24 mouse cellular contexts compared by ENCODE assay signal in the genomic region with DNA sequence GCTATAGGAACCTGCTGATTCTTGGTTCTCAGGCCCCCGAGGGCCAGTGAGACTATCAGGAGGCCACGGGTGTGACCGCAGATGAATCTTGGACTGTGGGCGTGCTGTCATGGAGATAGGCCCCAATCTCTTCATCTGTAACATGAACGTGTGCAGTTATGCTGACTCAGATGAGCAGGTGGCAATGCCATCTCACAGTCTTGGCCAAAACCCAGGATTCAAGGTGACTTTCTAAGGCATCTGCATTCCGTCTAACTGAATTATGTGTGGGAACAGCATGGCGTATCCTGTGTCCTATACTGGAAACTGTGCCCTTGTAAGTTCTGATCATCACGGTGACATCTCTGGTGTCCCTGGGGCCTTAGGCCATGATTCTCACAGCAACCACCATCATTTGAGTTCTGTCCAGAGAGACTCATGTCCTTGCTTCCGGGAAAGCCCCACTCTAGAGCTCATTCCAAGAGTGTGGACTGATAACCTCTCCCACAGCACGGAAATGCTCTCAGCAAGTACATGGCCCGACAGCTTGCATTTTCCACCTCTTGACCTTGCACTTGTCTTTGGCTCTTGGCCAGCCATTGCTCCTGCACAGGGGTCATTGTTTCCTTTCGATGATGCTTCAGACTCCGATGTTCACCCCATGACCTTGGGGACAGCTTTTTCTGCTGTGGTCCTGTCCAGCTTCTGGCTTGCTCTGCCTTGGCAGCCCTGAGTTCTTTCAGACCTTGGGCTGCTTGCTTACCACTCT. TPM values are rescaled to one million over a fixed set of nuclear protein-coding genes. Genes with fewer than 3 reads are reported as not detected.
DNase-seq lines count a peak whose midpoint lies in the region; ATAC-seq and TF ChIP-seq lines count a peak whose summit lies in the region.
"Had no signal": no experiment of that assay in that cellular context is flagged by ENCODE, and none has a peak within 500 bp of the region (broad histone marks: within the 10 kb centered on the region; RNA-seq: fewer than 3 reads in every experiment).

No protein-coding gene starts in this region.

- H3K4me2 ChIP-seq in intestine, postnatal 0 days (replicated peaks; ENCODE audit: low read depth), result no peak overlapping the region
- no peak overlapping the region for H3K4me2 ChIP-seq in intestine, embryonic 16.5 days (ENCODE audit: low read depth, low read length)
- H3K4me2 ChIP-seq: embryonic facial prominence, embryonic 12.5 days; forebrain, embryonic 12.5 days; heart, embryonic 15.5 days; limb, embryonic 13.5 days; liver, embryonic 12.5 days; neural tube, embryonic 15.5 days; stomach, embryonic 15.5 days had no signal

- no peaks in the 10 kb centered on the region for H3K4me1 ChIP-seq in intestine, postnatal 0 days (replicated peaks; ENCODE audit: control insufficient read depth, insufficient read depth, low read length)
- no peaks in the 10 kb centered on the region for H3K4me1 ChIP-seq in intestine, embryonic 16.5 days (ENCODE audit: control insufficient read depth, insufficient read depth, low read length)
- H3K4me1 ChIP-seq: embryonic facial prominence, embryonic 12.5 days; forebrain, embryonic 12.5 days; limb, embryonic 13.5 days; liver, embryonic 12.5 days; midbrain, embryonic 10.5 days; neural tube, embryonic 15.5 days; stomach, embryonic 15.5 days had no signal

- no peak for TF ChIP-seq CTCF in gastrocnemius, adult 2 months (IDR thresholded peaks at IDR 0.05)
- no peak for TF ChIP-seq CTCF in intestine, postnatal 0 days (IDR thresholded peaks at IDR 0.05; ENCODE audit: low read depth)
- no peak for TF ChIP-seq CTCF in layer of hippocampus, adult 2 months (conservative IDR thresholded peaks at IDR 0.05)

- 69% methylated on average over 13 of the region's 13 CpGs for WGBS in intestine, postnatal 0 days
- 84% methylated on average over 13 of the region's 13 CpGs for WGBS in intestine, embryonic 16.5 days

- peak overlapping the region; percentile 48 for H3K27ac ChIP-seq in gastrocnemius, adult 2 months
- no peak overlapping the region for H3K27ac ChIP-seq in intestine, postnatal 0 days (ENCODE audit: low read depth, low read length)
- H3K27ac ChIP-seq in intestine, embryonic 16.5 days (ENCODE audit: low read length), result no peak overlapping the region
- no peak overlapping the region for H3K27ac ChIP-seq in layer of hippocampus, adult 2 months
- H3K27ac ChIP-seq: embryonic facial prominence, embryonic 12.5 days; forebrain, embryonic 12.5 days; heart, embryonic 15.5 days; limb, embryonic 13.5 days; liver, embryonic 12.5 days; midbrain, embryonic 10.5 days; neural tube, embryonic 15.5 days; stomach, embryonic 15.5 days had no signal

- H3K27me3 ChIP-seq in intestine, postnatal 0 days (replicated peaks; ENCODE audit: control insufficient read depth, insufficient read depth, low read length), result no peaks in the 10 kb centered on the region
- H3K27me3 ChIP-seq in intestine, embryonic 16.5 days (replicated peaks; ENCODE audit: control insufficient read depth, insufficient read depth, low read length), result no peaks in the 10 kb centered on the region
- H3K27me3 ChIP-seq: embryonic facial prominence, embryonic 12.5 days; forebrain, embryonic 12.5 days; limb, embryonic 13.5 days; liver, embryonic 12.5 days; neural tube, embryonic 15.5 days; Patski; stomach, embryonic 15.5 days had no signal

- H3K9ac ChIP-seq in intestine, postnatal 0 days (ENCODE audit: low read depth, low read length), result no peak overlapping the region
- H3K9ac ChIP-seq in intestine, embryonic 16.5 days (ENCODE audit: low read depth, low read length), result no peak overlapping the region
- H3K9ac ChIP-seq: embryonic facial prominence, embryonic 12.5 days; forebrain, embryonic 12.5 days; heart, embryonic 15.5 days; limb, embryonic 13.5 days; liver, embryonic 12.5 days; neural tube, embryonic 15.5 days; stomach, embryonic 15.5 days had no signal

- no peak overlapping the region for H3K4me3 ChIP-seq in gastrocnemius, adult 2 months
- H3K4me3 ChIP-seq in intestine, postnatal 0 days (ENCODE audit: low read depth, low read length), result no peak overlapping the region
- no peak overlapping the region for H3K4me3 ChIP-seq in intestine, embryonic 16.5 days (ENCODE audit: low read length)
- no peak overlapping the region for H3K4me3 ChIP-seq in layer of hippocampus, adult 2 months
- H3K4me3 ChIP-seq: embryonic facial prominence, embryonic 12.5 days; erythroblast, embryonic 14.5 days; forebrain, embryonic 12.5 days; heart, embryonic 15.5 days; limb, embryonic 13.5 days; liver, embryonic 12.5 days; midbrain, embryonic 10.5 days; neural tube, embryonic 15.5 days; stomach, embryonic 15.5 days had no signal

- DNase-seq in gastrocnemius, adult 2 months, result no peak
- DNase-seq in gastrocnemius, adult 8-10 months (ENCODE audit: low spot score in 2 of 2), result no peak
- DNase-seq in 3T3-L1 (ENCODE audit: low read depth, low spot score), result peak; percentile 29
- peak; percentile 55 for DNase-seq in kidney, postnatal 14 days
- DNase-seq in layer of hippocampus, adult 2 months (ENCODE audit: low spot score in 2 of 2), result no peak
- DNase-seq: adrenal gland, adult 8-10 months; cerebellum, adult 18-20 months; cerebellum, postnatal 25 days; lung, postnatal 10 days; right cerebral cortex, adult 18-20 months; right cerebral cortex, postnatal 4 days; thymus, postnatal 36 days had no signal

- H3K9me3 ChIP-seq in intestine, postnatal 0 days (ENCODE audit: control insufficient read depth), result no peaks in the 10 kb centered on the region
- no peaks in the 10 kb centered on the region for H3K9me3 ChIP-seq in intestine, embryonic 16.5 days (ENCODE audit: control insufficient read depth, low read length)
- H3K9me3 ChIP-seq: embryonic facial prominence, embryonic 12.5 days; forebrain, embryonic 12.5 days; heart, embryonic 15.5 days; limb, embryonic 13.5 days; liver, embryonic 12.5 days; midbrain, embryonic 10.5 days; neural tube, embryonic 15.5 days; stomach, embryonic 15.5 days had no signal

- intact Hi-C loops in gastrocnemius, adult 2 months (cut with DNase I), result no loop called here

- H3K36me3 ChIP-seq in intestine, postnatal 0 days (ENCODE audit: control insufficient read depth, insufficient read depth), result peaks cover 56% of the 10 kb centered on the region
- H3K36me3 ChIP-seq in intestine, embryonic 16.5 days (ENCODE audit: control insufficient read depth, insufficient read depth, low read length), result peaks cover 21% of the 10 kb centered on the region

- ATAC-seq in intestine, postnatal 0 days, result peak; percentile 48; the same call in 1 of the 2 replicates
- ATAC-seq in intestine, embryonic 16.5 days, result no peak
- ATAC-seq: liver, embryonic 12.5 days had no signal

RNA-seq across cellular contexts. Expression of a gene that starts 38.8 kb away (rescaled TPM):
- 10 to 100 TPM in 1 of 2 experiments, 1 to 10 TPM in 1; 6.5 to 20.9 TPM for total RNA-seq in gastrocnemius, adult 2 months (2021)
- 10 to 100 TPM in 1 of 4 experiments, 1 to 10 TPM in 3; 2.5 to 13.1 (median 5.3) TPM for total RNA-seq in gastrocnemius, adult 8-10 months (2022)
- 90.5 and 97.9 TPM in 2 replicates for polyA plus RNA-seq in intestine, postnatal 0 days (2015; fragmentation: Nextera tagmentation; extraction: Ambion mirVana)
- 189 and 191 TPM in 2 replicates for polyA plus RNA-seq in intestine, embryonic 16.5 days (2015; fragmentation: Nextera tagmentation; extraction: Ambion mirVana)
- 10 to 100 TPM; 13.4 to 13.8 TPM for total RNA-seq in layer of hippocampus, adult 2 months (2021)
- polyA plus RNA-seq: erythroblast, embryonic 14.5 days had no signal

Comparison
In these comparisons a context has a peak if more than half of its experiments do, and no peak if none do; other contexts are left out.
1. DNase-seq: peak in 3T3-L1 (single experiment) and kidney, postnatal 14 days (single experiment); none in gastrocnemius, adult 2 months (single experiment), gastrocnemius, adult 8-10 months (0 of 2) and layer of hippocampus, adult 2 months (0 of 2).